In genomic region chr8:117610506-117610905, GRCm38 (mm10) we compare ENCODE assay signal across 35 mouse cellular contexts.
"Had no signal": no experiment of that assay in that cellular context is flagged by ENCODE, and none has a peak within 500 bp of the region (broad histone marks: within the 10 kb centered on the region; RNA-seq: fewer than 3 reads in every experiment).

No protein-coding gene starts in this region.

- H3K9ac ChIP-seq: heart, embryonic 12.5 days; heart, embryonic 13.5 days; heart, embryonic 15.5 days; hindbrain, embryonic 12.5 days; hindbrain, embryonic 13.5 days; hindbrain, embryonic 14.5 days; hindbrain, embryonic 15.5 days; intestine, embryonic 15.5 days; kidney, embryonic 15.5 days had no signal

- H3K27me3 ChIP-seq: heart, embryonic 12.5 days; heart, embryonic 13.5 days; heart, embryonic 15.5 days; hindbrain, embryonic 12.5 days; hindbrain, embryonic 13.5 days; hindbrain, embryonic 15.5 days; intestine, embryonic 15.5 days; kidney, embryonic 15.5 days had no signal

- ATAC-seq: hindbrain, embryonic 16.5 days; hindbrain, postnatal 0 days; inflammation-experienced regulatory T-cells, adult 6 months; intestine, embryonic 15.5 days; intestine, embryonic 16.5 days; intestine, postnatal 0 days had no signal

- H3K27ac ChIP-seq: heart, embryonic 10.5 days; heart, embryonic 13.5 days; heart, embryonic 15.5 days; hindbrain, embryonic 10.5 days; hindbrain, embryonic 12.5 days; hindbrain, embryonic 13.5 days; hindbrain, embryonic 14.5 days; hindbrain, embryonic 15.5 days; hindbrain, postnatal 0 days; intestine, embryonic 15.5 days; kidney, embryonic 15.5 days; kidney, postnatal 0 days; layer of hippocampus, adult 2 months had no signal

- H3K4me3 ChIP-seq: heart, embryonic 10.5 days; heart, embryonic 12.5 days; heart, embryonic 13.5 days; heart, embryonic 15.5 days; hindbrain, embryonic 10.5 days; hindbrain, embryonic 12.5 days; hindbrain, embryonic 13.5 days; hindbrain, embryonic 15.5 days; intestine, embryonic 15.5 days; kidney, embryonic 15.5 days; layer of hippocampus, adult 2 months had no signal

- H3K4me1 ChIP-seq: heart, embryonic 12.5 days; heart, embryonic 15.5 days; hindbrain, embryonic 10.5 days; hindbrain, embryonic 12.5 days; hindbrain, embryonic 13.5 days; hindbrain, embryonic 15.5 days; intestine, embryonic 15.5 days; kidney, embryonic 15.5 days had no signal

- DNase-seq: heart, postnatal 10 days; heart, postnatal 14 days; heart, postnatal 36 days; heart, postnatal 4 days; kidney, adult 11 months; kidney, adult 18-20 months; kidney, adult 2 months; kidney, adult 8-10 months; kidney, adult 9 months; kidney, postnatal 10 days; kidney, postnatal 14 days; kidney, postnatal 25 days; kidney, postnatal 36 days; kidney, postnatal 4 days; layer of hippocampus, adult 9-11 months; layer of hippocampus, postnatal 36 days had no signal

- H3K36me3 ChIP-seq: heart, embryonic 15.5 days; hindbrain, embryonic 10.5 days; hindbrain, embryonic 12.5 days; hindbrain, embryonic 13.5 days; hindbrain, embryonic 15.5 days; intestine, embryonic 15.5 days; kidney, embryonic 15.5 days had no signal

- H3K9me3 ChIP-seq: heart, embryonic 10.5 days; heart, embryonic 15.5 days; hindbrain, embryonic 15.5 days; intestine, embryonic 15.5 days had no signal

- H3K4me2 ChIP-seq: heart, embryonic 11.5 days; heart, embryonic 12.5 days; heart, embryonic 13.5 days; heart, embryonic 15.5 days; hindbrain, embryonic 12.5 days; hindbrain, embryonic 13.5 days; hindbrain, embryonic 14.5 days; hindbrain, embryonic 15.5 days; intestine, embryonic 15.5 days; kidney, embryonic 15.5 days had no signal
